Mouse (Mus musculus) CH12.LX (cell line): ENCODE measurements at regions not wholly inside any gene's neighbourhood (a gene's known extent, or its start where the extent isn't known, plus 50 kb on each side); places are given as distances from the start of the nearest gene placed in this dataset.

Experiments used
- BHLHE40 ChIP-seq: IDR thresholded peaks from 2 replicates; pipeline ENCODE4 v1.6.1; 2011; ENCODE audit warnings: mild to moderate bottlenecking, low read depth, low read length, improper control_type of control experiment
- CHD2 ChIP-seq: IDR thresholded peaks from 2 replicates; pipeline ENCODE4 v1.6.1; 2011; ENCODE audit warnings: low read length, improper control_type of control experiment
- CTCF ChIP-seq, 2 experiments: IDR thresholded peaks in 1 of 2; conservative IDR thresholded peaks in 1 of 2; 2 replicates each; pipeline ENCODE4 v1.5.1; 2011 to 2012; ENCODE audit warnings: low read depth in 2 of 2, low read length in 2 of 2, improper control_type of control experiment in 1 of 2, inconsistent platforms in 1 of 2, mild to moderate bottlenecking in 1 of 2, moderate library complexity in 1 of 2
- E2F4 ChIP-seq: IDR thresholded peaks from 2 replicates; pipeline ENCODE4 v1.6.1; 2011; ENCODE audit warnings: low read depth, low read length, improper control_type of control experiment; ENCODE audit not compliant: insufficient replicate concordance
- PAX5 ChIP-seq: IDR thresholded peaks from 2 replicates; pipeline ENCODE4 v1.6.1; 2012; ENCODE audit warnings: low read length, inconsistent platforms, mixed read lengths
- POLR2A ChIP-seq: IDR thresholded peaks from 2 replicates; pipeline ENCODE4 v1.6.1; 2011; ENCODE audit warnings: low read depth, mild to moderate bottlenecking, improper control_type of control experiment, low read length
- TBP ChIP-seq: conservative IDR thresholded peaks from 2 replicates; pipeline ENCODE4 v1.6.1; 2011; ENCODE audit warnings: low read depth, low read length, improper control_type of control experiment
- UBTF ChIP-seq: IDR thresholded peaks from 2 replicates; pipeline ENCODE4 v1.6.1; 2012; ENCODE audit warnings: low read depth, mild to moderate bottlenecking, inconsistent platforms, low read length, improper control_type of control experiment, moderate library complexity
- USF1 ChIP-seq: IDR thresholded peaks from 2 replicates; pipeline ENCODE4 v1.6.1; 2014; ENCODE audit warnings: low read depth, mild to moderate bottlenecking, inconsistent platforms, low read length, improper control_type of control experiment
- ZC3H11A ChIP-seq: IDR thresholded peaks from 2 replicates; pipeline ENCODE4 v1.6.1; 2012; ENCODE audit warnings: low read depth, mild to moderate bottlenecking, inconsistent platforms, low read length, improper control_type of control experiment

- TF ChIP-seq BHLHE40 (no peak), USF1 (no peak), E2F4 (no peak), PAX5 (no peak), ZC3H11A (no peak), CTCF (conservative IDR thresholded peaks at IDR 0.05 in 1 of 2, IDR thresholded peaks at IDR 0.05 in 1 of 2; ENCODE audit: low read depth in 2 of 2, low read length in 2 of 2) (no peak), CHD2 (no peak), POLR2A (no peak), UBTF (no peak), TBP (no peak)
Observed at GRCm38 (mm10) chr5:57418216-57418615, 299.6 kb upstream of the Pcdh7 start.
